Mouse (Mus musculus) hindbrain, postnatal 0 days (tissue): ENCODE measurements at regions not wholly inside any gene's neighbourhood (a gene's known extent, or its start where the extent isn't known, plus 50 kb on each side); places are given as distances from the start of the nearest gene placed in this dataset.
"Not testable (repeated sequence)": the region's sequence is repeated elsewhere in the genome, so short reads cannot be mapped to it uniquely, and the experiment has no call there.

Experiments used
- ATAC-seq: fragments of 200-750 bp; cut with Nextera tagmentation; 2 replicates; pipeline ENCODE4 v1.8.0; 2017; ENCODE audit warnings: mild to moderate bottlenecking, moderate TSS enrichment, moderate library complexity
- DNase-seq: peaks from one replicate; pipeline ENCODE4 v3.0.0-alpha.2; 2015; ENCODE audit warnings: low spot score
- H3K27ac ChIP-seq: fragments of 300-500 bp; sonication (generic); 2 replicates; pipeline ENCODE4 v1.5.1; 2014; ENCODE audit warnings: mild to moderate bottlenecking
- H3K27me3 ChIP-seq: fragments of 300-500 bp; sonication (generic); 2 replicates; pipeline ENCODE4 v1.6.1; 2014; ENCODE audit warnings: low read length, mixed read lengths; ENCODE audit not compliant: insufficient read depth
- H3K36me3 ChIP-seq: fragments of 300-500 bp; sonication (generic); 2 replicates; pipeline ENCODE4 v1.6.1; 2014; ENCODE audit warnings: low read length, mixed read lengths; ENCODE audit not compliant: insufficient read depth
- H3K4me1 ChIP-seq: fragments of 300-500 bp; sonication (generic); 2 replicates; pipeline ENCODE4 v1.6.1; 2014; ENCODE audit warnings: antibody characterized with exemption, low read length, mixed read lengths; ENCODE audit not compliant: insufficient read depth
- H3K4me2 ChIP-seq: fragments of 300-500 bp; sonication (generic); 2 replicates; pipeline ENCODE4 v1.6.1; 2014; ENCODE audit warnings: low read depth, mild to moderate bottlenecking, low read length, moderate library complexity, mixed read lengths
- H3K4me3 ChIP-seq: fragments of 300-500 bp; sonication (generic); 2 replicates; pipeline ENCODE4 v1.5.1; 2014; ENCODE audit warnings: low read length
- H3K9ac ChIP-seq: fragments of 300-500 bp; sonication (generic); replicated peaks from 2 replicates; pipeline ENCODE4 v1.6.1; 2014; ENCODE audit warnings: mild to moderate bottlenecking, low read length, moderate library complexity, mixed read lengths
- H3K9me3 ChIP-seq: fragments of 300-500 bp; sonication (generic); 2 replicates; pipeline ENCODE4 v1.6.1; 2016; ENCODE audit warnings: low read length, mixed read lengths
- CTCF ChIP-seq: IDR thresholded peaks from 2 replicates; pipeline ENCODE4 v1.5.1; 2016; ENCODE audit warnings: antibody characterized with exemption, control low read depth, low read depth
- WGBS: fragments of 180-500 bp; shearing (Covaris S2); extraction: QIAGEN DNeasy Blood & Tissue Kit; methylation state at CpG from one replicate; pipeline ENCODE4 v1.1.7; 2014; 5-methylcytosine and 5-hydroxymethylcytosine counted together

- no peaks in the 10 kb centered on the region for H3K4me1 ChIP-seq
- TF ChIP-seq CTCF = no peak
- no peaks in the 10 kb centered on the region for H3K27me3 ChIP-seq
- DNase-seq = peak; percentile 2
- no peak overlapping the region for H3K27ac ChIP-seq
- no peak overlapping the region for H3K4me2 ChIP-seq
- H3K9ac ChIP-seq = no peak overlapping the region
- WGBS = 52% methylated on average over 4 of the region's 4 CpGs
- H3K9me3 ChIP-seq = no peaks in the 10 kb centered on the region
- H3K36me3 ChIP-seq = no peaks in the 10 kb centered on the region
- H3K4me3 ChIP-seq = no peak overlapping the region
- no peak for ATAC-seq
Measured at GRCm38 (mm10) chr19:35493721-35494120, 563.6 kb downstream of the Htr7 start.

DNA sequence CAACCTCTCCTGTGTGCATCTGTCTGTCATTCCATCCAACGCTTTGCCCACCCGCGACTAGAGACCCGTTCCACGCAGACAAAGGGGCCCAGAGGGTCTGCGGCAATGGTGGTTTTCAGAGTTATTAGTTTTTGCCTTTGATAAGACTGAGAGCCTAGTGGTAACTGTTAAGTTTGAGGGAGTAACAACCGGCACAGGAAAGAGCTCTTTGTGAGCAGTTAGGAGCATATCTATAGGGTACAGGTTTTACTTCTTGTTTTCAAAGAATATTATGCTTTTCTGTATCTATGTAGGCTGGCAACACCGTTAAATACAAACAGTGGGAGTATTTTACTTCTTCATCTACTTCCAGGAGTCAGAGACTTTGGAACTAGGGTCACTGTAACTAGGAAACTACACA lies 566.0 kb downstream of the Htr7 start:
- no peak for TF ChIP-seq CTCF
- ATAC-seq (no peak), DNase-seq (no peak)
- WGBS = 88% methylated on average over 8 of the region's 8 CpGs
- H3K27me3 ChIP-seq = no peaks in the 10 kb centered on the region
- no peaks in the 10 kb centered on the region for H3K36me3 ChIP-seq
- no peak overlapping the region for H3K4me2 ChIP-seq
- no peak overlapping the region for H3K9ac ChIP-seq
- H3K27ac ChIP-seq = no peak overlapping the region
- no peak overlapping the region for H3K4me3 ChIP-seq
- no peaks in the 10 kb centered on the region for H3K4me1 ChIP-seq
- H3K9me3 ChIP-seq = no peaks in the 10 kb centered on the region

GRCm38 (mm10) chr19:35485616-35486015 lies 563.5 kb downstream of the Kif20b start:
- not testable (repeated sequence) for H3K4me3 ChIP-seq, H3K27ac ChIP-seq, H3K9ac ChIP-seq, H3K36me3 ChIP-seq, H3K27me3 ChIP-seq, H3K4me2 ChIP-seq, H3K9me3 ChIP-seq, H3K4me1 ChIP-seq, DNase-seq, ATAC-seq
- WGBS = 89% methylated on average over 2 of the region's 2 CpGs

- WGBS = 80% methylated on average over 1 of the region's 1 CpGs
- Histone ChIP-seq H3K36me3 (no peaks in the 10 kb centered on the region), H3K4me2 (no peak overlapping the region), H3K4me1 (no peaks in the 10 kb centered on the region), H3K9me3 (no peaks in the 10 kb centered on the region), H3K27ac (no peak overlapping the region), H3K4me3 (no peak overlapping the region), H3K27me3 (no peaks in the 10 kb centered on the region), H3K9ac (no peak overlapping the region)
- no peak for ATAC-seq
- TF ChIP-seq CTCF = no peak
- no peak for DNase-seq
Measured at GRCm38 (mm10) chr19:35482469-35482868, 560.3 kb downstream of the Kif20b start.

DNA sequence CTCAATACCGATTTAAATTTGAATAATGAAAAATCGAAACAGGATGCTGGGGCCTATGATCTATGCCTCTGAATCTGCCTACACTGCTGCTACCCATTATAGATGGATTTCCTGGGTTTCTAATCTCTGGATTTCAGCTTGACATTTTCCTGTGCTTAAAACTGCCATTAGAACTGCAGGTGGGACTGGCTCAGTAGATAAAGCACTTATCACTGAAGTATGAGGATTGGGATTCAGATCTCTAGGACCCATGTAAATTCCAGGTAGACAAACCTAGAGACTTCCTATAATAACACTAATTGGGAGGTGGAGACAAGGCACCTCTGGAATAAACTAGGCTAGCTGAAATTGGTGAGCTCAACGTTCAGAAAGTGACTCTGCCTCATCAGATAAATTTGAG lies 531.8 kb downstream of the Kif20b start:
- WGBS = 80% methylated on average over 3 of the region's 3 CpGs
- no peak for ATAC-seq

GRCm38 (mm10) chr19:35442466-35442865 lies 520.3 kb downstream of the Kif20b start:
- no peak for ATAC-seq
- DNase-seq = no peak
- no peak overlapping the region for H3K4me2 ChIP-seq
- H3K9me3 ChIP-seq = no peaks in the 10 kb centered on the region
- H3K4me3 ChIP-seq = no peak overlapping the region
- 88% methylated on average over 5 of the region's 5 CpGs for WGBS
- no peaks in the 10 kb centered on the region for H3K4me1 ChIP-seq
- no peaks in the 10 kb centered on the region for H3K36me3 ChIP-seq
- H3K27ac ChIP-seq = no peak overlapping the region
- no peak for TF ChIP-seq CTCF
- H3K9ac ChIP-seq = no peak overlapping the region
- H3K27me3 ChIP-seq = no peaks in the 10 kb centered on the region

More for the DNA sequence above, 531.8 kb downstream of the Kif20b start:
- Histone ChIP-seq H3K4me3 (no peak overlapping the region), H3K4me2 (no peak overlapping the region), H3K36me3 (no peaks in the 10 kb centered on the region), H3K27ac (no peak overlapping the region), H3K27me3 (no peaks in the 10 kb centered on the region), H3K9me3 (no peaks in the 10 kb centered on the region), H3K9ac (no peak overlapping the region), H3K4me1 (no peaks in the 10 kb centered on the region)
- no peak for TF ChIP-seq CTCF
- DNase-seq = no peak

- no peaks in the 10 kb centered on the region for H3K4me1 ChIP-seq
- no peaks in the 10 kb centered on the region for H3K36me3 ChIP-seq
- TF ChIP-seq CTCF = no peak
- no peak overlapping the region for H3K4me2 ChIP-seq
- WGBS = 73% methylated on average over 2 of the region's 2 CpGs
- H3K9ac ChIP-seq = no peak overlapping the region
- H3K4me3 ChIP-seq = no peak overlapping the region
- no peak for DNase-seq
- no peak for ATAC-seq
- no peaks in the 10 kb centered on the region for H3K27me3 ChIP-seq
- H3K27ac ChIP-seq = no peak overlapping the region
- no peaks in the 10 kb centered on the region for H3K9me3 ChIP-seq
Measured at GRCm38 (mm10) chr19:35438074-35438473, 515.9 kb downstream of the Kif20b start.
